Mouse (Mus musculus): ENCODE measurements at regions not wholly inside any gene's neighbourhood (a gene's known extent, or its start where the extent isn't known, plus 50 kb on each side); places are given as distances from the start of the nearest gene placed in this dataset.

DNA sequence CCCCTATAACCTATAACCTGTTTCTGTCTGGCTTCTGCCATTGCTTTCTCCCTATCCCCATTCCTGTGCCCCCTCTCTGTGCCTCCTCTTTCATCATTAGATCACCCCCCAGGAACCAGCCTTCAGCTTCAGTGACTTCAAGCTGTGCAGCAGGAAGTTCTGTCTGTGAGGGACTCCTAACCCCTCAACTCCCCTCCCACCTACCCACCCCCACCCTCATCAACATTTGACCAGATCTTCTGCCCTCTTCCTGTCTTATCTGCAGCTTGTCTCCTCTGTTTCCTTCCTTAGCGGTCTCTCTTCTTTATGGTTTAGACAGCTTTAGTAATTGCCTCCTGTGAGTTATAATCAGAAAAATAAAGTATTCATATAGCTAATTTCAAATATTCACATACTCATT is 266.6 kb upstream of the Gm765 start:
- DNase-seq (ENCODE audit: low spot score), result no peak

DNA sequence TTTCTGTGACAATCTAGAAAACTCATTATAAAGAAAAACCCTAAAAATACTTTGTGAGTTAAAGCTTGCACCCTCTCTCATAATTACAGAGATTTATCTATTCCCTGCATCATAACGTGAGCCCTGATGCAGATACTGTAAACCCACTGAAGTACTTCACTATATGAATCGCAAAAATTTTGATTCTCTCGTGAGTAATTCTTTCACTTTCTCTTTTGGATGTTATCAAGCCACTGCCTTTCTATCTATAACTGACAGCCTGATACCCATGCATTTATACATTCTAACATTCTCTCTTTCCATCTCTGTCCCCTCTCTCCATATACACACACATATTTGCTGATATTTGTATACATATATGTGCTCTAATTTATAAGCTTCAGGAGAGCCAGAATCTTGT is 264.1 kb upstream of the Gm765 start:
- no peak for DNase-seq (ENCODE audit: low spot score)

DNA sequence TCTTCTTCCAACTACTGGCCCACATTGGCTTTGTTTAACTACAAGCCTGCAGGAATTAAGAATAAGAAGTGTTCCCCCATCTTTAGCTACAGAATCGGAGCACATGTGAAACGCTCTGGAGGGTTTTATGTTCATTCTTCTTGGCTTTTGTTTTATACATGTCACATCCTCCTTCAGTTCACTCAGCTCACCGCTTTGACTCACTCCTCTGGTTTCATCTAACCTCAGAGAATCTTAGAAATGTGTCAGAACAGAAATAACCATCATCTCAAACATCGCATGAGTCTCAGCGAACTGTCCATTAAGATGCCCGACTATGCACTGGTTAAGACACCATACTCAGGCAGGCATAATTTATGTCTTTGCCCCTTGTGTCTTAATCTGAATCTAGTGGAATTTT is 255.1 kb upstream of the Gm765 start:
- DNase-seq (ENCODE audit: low spot score), result no peak

DNA sequence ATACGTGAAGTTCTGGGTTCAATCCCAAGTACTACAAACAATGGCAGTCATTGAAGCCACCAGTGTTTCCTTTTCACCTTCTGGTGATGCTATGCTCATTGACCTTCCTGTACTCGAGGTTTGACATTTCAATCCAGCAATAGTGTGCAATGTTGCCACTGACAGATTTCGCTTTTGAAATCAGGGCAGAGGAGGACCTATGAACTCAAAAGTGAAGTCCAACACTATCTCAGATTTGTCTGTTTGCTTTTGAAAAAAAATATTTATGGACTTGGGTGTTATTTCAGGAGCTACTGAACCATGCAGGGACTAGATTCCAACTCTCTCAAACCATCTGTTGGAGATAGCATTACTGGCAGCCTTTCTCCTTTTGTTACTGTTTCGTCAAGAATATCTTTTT is 248.4 kb upstream of the Gm765 start:
- no peak for DNase-seq (ENCODE audit: low spot score)

DNA sequence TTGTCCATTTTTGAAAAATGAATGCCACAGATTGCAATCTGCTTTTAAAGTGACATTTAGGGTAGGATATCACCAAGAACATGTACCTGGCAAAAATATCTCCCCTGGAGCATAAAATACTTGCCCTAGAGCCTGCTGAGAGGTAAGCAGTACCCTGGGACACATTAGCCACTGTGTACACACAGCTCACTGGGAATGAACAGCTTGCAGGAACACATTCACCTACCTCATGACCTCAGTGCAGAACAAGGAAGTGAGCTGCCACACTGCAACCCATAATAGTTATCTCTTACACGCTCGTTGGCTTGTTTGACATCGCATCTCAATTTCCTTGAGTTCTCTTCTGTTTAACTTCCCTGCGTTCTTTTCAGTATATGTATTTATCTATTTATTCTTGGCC is 246.4 kb upstream of the Gm765 start:
- DNase-seq (ENCODE audit: low spot score), result no peak

DNA sequence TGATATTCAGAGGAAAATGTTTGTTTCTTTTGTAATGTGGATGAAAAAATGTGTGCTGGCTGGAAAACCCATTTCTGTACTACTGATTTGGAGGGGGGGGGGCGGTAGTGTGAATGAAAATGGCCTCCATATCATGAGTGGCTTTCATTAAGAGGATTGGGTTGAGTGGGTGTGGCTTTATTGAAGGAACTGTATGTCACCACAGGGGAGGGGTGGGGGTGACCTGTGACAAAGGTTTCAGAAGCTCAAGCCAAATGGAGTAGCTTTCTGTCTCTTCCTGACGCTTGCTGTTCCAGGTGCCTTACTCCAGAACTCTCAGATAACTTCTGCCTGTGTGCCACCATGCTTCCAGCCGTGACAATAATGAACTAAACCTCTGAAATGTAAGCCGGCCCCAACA is 242.0 kb upstream of the Gm765 start:
- no peak for DNase-seq (ENCODE audit: low spot score)

DNA sequence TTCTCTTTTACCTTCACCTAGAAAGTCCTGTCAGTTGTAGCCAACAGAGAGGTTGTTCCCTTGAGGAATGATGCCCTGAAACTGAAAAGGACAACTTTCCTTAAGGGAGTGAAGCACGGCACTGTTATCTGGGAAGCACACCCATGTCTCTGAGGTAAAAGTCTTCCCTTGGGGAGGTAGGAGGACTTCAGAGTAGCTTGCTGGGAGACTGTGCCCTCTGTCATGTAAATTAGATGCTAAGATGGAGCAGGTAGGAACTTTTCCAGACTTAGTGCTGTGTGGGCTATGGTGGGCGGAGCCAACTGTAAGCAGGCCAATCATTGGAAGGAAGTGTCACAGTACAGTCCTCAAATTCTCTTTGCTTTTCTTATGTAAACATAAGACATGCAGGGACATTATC is 240.3 kb upstream of the Gm765 start:
- DNase-seq (ENCODE audit: low spot score), result no peak

DNA sequence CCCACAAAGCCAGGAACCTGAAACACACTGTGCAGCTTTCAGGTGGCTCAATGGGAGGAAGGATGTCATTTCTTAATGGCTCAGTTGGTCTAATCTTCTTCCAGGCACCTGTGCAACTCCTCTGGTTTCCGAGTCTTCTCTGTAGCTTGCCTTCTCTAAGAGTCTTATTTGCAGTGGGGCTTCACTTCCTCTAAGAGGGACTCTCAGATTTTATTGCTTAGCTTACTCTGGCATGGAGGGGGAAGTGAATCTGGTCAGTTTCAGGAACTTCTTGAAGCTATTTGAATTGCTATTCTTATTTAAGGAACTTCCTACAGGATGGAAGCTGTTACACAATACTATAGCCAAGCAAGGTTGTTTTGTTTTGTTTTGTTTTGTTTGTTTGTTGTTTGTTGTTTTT is 232.7 kb upstream of the Gm765 start:
- no peak for DNase-seq (ENCODE audit: low spot score)

DNA sequence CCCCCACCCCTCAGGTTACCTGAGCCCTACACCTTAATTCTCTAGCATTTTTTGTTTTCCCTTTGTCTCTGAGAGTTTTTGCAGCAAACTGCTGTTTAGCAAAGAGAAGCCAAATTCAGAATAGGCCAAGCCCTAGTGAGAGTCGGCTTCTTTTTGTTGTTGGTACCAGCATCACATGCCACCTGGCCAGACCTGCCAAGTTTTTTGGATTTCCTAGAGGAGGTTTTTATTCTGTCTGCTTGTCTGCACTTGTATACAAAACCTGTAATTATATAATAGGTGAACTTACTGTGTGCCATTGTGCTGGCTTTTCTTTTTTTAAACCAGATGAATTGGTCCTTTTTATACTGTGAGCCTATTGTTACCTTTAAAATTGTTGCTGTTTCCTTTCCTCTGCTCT is 213.1 kb upstream of the Gm765 start:
- DNase-seq (ENCODE audit: low spot score), result no peak

DNA sequence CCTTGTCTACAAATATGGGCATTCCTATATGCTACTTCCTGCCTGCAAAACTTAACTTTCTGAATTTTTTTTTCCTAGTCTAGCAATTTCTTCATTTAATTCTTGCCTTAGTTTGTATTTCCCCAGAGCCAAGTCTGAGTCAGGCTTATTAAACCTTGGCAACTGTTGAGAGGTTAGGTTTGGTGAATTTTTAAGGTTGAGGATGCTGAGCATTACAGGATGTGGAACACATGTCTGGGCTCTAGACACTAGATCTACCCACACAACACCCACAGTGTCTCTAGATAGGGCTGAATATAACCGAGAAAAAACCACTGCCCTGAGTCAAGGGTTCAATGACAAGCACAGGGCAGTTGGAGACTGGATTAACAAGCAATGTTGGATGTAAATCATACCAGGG is 211.4 kb upstream of the Gm765 start:
- no peak for DNase-seq (ENCODE audit: low spot score)

DNA sequence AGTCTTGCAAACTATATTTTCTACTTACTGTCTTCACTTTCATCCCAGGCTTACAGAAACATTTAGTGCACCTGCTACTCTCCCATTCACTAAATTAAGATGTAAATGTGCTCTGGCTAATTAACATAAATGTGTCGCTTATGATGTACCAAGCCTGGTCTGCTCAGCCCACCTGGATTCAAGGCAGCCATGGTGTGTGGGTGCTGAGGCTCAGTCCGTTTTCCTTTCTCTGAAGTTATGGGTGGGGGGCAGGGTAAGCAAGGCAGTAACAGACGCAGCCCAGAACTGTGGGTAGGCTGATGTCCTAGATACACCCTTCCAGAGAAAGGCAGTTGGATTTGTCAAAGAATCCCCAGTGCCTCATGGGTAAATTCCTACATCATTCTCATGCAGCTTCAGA is 209.2 kb upstream of the Gm765 start:
- no peak for DNase-seq (ENCODE audit: low spot score)

DNA sequence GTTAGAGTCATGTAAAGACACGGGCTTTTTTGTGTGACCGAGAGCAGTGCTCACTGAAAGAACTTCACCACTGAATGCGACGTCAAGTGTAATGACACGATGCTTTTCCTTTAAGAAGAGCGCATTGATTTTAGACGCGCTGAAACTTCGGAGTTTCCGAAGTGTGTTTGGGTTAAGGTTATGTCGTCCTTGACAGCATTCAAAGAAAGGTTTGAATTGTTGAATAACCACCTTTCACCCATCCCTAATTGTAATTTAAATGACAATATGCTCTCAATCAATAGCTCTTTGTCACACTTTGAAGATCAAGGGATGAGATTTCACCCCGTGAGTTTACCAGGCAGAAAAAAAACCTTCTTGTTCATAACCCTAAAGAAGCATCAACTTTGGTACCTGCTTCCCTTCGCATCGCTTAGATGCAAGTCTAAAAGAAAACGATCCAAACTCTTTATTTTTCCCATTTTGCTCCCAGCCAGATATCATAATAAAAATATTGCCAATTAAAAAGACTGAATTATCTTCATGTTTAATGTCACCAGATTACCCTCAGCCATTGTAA is 184.4 kb upstream of the Gm765 start:
- no peak for DNase-seq (ENCODE audit: low spot score)

DNA sequence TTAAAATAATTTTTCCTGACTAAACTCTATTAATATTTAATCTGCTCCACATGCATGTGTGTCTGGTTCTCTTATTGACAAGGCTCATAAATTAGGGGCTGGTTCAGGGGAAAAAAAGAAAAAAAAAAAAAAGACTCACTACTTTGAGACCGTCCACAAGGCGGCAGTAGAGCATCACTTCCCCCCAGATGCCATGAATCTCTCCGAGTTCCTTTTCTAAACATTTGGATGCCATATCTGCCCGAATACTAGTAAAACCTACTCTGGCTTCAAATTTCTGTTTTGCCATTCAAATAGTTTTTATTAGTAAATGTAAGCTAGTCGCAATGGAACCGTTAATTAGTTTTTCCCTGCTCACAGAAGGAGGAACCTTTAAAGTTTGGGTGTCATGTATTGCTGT is 182.7 kb upstream of the Gm765 start:
- peak; percentile 89 for DNase-seq (ENCODE audit: low spot score)

DNA sequence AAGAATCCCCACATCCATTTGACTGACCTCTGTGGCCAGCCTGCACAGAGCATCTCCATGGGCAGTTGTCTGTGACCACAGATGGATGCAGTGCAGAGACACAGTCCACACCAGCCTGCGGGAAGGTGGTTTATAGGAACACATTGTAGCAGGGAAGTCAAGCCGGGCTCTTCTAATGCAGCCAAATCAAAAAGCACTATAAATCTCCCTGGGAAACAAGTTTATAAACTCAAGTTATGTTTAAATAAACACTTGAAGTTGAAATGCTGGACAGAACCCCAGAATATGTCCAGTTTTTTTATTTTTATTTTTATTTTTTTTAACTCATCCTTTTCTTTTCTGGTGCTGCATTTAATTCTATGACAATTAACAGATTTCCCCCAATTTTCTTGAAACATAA is 182.1 kb upstream of the Gm765 start:
- no peak for DNase-seq (ENCODE audit: low spot score)

DNA sequence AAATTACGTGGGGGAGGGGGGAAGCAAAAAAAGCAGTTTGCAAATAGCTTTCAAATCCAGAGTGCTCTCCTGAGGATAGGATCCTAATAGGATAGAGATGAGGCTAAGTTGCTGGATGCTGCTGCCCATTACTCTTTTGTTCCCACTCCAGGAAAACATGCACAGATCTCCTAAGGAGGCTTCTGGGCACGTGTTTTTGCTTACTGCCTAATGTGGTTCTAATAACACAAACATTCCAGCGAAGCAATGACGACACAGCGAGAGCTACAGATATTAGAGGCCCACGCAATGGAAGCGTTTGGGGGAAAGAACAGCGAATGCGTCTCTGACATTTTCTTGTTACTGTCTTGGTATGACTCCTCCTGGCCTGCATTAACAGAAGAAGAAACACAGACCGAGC is 179.0 kb upstream of the Gm765 start:
- DNase-seq (ENCODE audit: low spot score), result no peak

DNA sequence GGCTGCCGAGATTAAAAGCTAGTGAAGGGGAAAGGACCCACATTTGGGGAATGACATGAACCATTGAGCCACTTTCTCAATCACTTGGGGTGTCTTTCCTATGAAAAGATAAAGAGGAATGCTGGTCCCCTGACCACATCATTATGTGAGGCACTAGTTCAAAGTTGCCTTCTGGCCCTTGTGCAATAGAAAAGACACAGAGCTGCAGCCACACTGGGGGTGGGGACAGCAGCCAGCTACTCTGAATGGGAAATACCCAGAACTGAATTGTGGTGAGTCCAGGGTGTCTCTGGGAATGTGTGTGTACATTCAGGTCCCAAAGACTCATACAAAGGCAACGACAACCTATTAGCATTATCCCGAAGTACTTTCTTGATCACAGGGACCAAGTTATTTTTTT is 172.3 kb upstream of the Gm765 start:
- DNase-seq (ENCODE audit: low spot score), result no peak

DNA sequence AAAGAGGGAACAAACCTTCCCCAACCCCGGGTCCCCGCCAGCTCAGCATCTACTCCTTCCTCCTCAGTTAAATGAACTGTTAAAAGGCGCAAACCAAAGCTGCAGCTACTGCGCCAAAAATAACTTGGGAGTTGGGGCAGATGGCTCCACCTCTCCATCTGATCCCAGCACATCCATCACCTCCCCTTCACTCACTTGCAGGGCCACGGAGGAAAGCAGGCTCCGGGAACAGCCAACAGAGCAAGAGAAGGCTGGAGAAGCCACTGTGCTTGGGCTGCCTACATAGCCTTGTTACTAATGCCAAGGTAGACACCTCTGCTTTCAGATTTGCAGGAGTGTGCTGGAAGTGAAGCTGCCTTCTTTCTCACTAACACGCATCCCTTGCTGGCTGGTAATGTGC is 171.8 kb upstream of the Gm765 start:
- DNase-seq (ENCODE audit: low spot score), result no peak

DNA sequence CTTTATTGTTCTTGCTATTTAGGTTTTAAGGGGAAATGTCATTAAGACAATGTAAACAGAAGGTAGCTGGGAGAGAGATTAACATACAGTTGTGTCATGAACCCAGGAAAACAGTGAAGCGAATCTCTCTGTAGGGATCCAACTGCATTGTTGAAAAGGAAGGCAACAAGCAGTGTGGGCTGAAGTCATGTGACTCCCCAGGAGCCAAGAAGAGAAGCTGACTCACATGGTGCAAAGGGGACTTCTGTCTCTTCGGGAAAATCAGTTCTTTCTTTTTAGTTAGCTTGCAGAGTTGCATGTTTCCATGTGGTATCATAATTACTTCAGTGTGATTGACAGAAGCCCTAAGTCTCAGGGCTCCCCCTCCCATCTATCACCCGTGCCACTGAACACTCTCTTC is 170.7 kb upstream of the Gm765 start:
- DNase-seq (ENCODE audit: low spot score), result peak; percentile 17

DNA sequence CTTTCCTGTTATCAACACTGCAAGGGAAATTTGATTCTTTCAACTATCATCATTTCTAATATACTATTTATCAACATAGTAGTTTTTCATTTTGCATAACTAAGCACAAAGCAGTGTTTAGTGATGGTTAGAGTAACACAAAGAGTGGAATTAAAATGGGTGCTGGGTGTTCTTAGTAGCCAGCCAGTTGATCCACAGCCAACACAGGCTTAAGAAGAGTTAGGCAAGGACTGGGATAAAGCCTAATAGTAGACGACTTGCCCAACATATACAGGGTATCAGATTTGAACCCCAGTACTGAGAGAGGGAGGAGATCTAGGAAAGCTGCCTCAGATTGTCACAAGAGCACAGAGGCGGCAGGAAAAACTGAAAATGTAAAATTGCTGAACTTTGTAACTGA is 160.2 kb upstream of the Gm765 start:
- no peak for DNase-seq (ENCODE audit: low spot score)

DNA sequence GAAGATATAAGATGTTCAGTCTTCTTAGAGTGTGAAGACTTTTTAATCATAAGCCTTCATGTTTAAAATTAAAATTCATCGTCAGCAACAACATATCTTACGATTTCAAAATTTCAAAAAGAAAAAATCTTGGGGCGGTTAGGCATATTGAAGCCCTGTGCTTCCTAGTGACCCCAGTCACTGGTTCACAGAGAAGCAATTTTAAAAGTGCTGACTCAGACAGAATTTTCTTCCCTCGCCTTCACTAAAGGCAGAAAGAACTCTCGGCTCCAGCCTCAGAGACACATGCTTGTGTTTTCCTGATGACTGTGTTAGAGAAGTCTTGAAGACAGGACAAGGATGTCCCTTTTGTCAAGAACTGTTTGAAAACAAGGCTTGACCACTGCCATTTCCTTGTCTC is 157.2 kb upstream of the Gm765 start:
- DNase-seq (ENCODE audit: low spot score), result no peak

DNA sequence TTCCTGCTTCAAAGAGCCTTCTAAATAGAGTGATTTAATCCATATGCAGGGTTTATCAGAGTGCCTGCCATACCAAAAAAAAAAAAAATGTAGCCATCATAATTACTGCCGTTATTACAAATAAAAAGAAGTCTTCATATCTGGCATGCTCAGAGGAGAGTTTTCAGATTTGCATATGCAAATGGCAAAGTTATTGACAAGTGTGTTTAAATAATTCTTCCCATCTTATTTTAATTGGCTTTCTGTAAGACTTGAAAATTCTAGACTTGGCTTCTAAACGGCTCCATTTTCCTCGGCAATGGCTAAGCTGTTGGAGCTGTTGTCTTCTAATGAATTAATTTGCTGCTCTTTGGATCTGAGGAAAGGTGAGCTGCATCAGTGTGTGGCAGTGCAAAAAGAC is 144.1 kb upstream of the Gm765 start:
- no peak for DNase-seq (ENCODE audit: low spot score)

DNA sequence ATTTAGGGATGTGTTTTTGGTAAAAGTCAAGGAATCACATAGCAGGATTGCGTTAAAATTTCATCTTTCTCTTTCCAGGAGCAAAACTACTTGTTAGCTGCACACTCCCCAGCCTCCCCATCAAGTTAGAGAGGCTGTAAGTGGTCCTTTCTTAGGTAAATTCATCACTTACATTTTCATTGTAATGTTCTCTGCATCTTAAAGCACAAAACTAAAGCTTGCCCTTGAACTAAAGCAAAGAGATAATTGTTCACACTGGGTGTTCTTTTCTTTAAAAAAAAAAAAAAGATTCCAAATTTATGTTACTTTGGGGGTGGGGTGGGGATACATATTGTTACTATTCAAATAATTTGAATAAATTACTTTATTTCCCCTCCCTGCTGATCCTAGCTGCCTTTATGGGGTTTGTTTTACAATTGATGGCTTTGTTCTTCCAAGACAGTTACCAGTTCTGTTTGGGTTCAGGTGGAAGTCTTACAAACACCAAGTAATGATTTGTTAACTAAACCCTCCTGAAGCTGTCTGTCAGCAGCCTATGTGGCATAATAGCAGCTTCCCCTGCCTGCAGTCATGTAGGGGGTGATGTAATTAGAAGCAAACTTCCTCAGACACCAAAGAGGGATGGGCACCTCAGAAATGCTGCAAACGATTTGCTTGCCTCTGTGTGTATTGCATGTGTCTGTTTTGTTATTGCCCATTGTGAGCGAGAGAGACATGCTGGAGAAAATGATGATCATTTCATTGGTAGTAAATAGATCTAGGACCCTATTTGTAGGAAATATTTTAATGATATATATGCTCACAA is 141.0 kb upstream of the Gm765 start:
- DNase-seq (ENCODE audit: low spot score), result no peak

DNA sequence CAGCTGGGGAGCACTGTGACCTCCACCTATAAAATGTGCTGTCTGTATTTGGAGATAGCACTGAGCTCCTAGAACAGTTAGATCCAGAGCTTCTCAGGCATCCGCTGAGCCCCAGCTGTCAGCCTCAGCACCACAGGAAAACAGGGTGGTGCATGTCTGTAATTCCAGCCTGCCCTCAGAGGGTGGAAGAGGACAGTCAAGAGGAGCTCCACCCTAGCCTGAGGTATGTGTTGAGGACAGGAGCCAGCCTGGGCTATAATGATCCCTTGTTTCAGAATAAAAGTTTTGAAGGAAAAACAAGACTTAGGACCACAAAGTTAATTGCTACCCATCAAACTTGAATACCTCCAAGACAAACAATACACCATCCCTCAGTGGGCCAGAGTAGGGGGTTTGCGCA is 139.8 kb upstream of the Gm765 start:
- DNase-seq (ENCODE audit: low spot score), result no peak

DNA sequence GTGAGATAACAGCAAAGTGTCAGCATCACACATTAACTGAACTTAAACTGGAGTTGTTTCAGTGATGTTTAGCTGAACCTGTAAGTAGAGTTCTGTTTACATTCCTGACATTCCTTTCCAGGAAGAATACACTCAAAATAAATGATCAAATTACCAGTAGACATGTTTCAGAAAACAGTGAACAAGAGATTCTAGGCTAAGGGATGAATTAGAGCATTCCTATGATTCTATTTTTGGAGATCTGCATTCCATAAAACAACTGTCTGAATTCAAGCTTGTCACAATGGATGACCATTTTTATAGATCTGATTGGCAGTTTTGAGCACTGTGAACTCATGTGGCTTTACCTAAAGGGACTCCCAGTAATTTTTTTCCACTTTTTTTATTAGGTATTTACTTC is 125.0 kb upstream of the Gm765 start:
- no peak for DNase-seq (ENCODE audit: low spot score)
